Mouse (Mus musculus): ENCODE data around the gene Dmrtb1. TPM values are rescaled to one million over a fixed set of nuclear protein-coding genes. Genes with fewer than 3 reads are reported as not detected.

Gene Dmrtb1
- total RNA-seq, 2 experiments from 2014 or later, result 0.27 to 0.44 TPM

- TF ChIP-seq CTCF (IDR thresholded peaks at IDR 0.05), result no peak
- Histone ChIP-seq H3K4me3 (no peak overlapping the region), H3K27ac (no peak overlapping the region)
- no peak for DNase-seq (ENCODE audit: extremely low spot score in 1 of 2, low spot score in 2 of 2)
- intact Hi-C loops (cut with DNase I), result loop anchor here (5.0 kb wide), 1 partner anchor 149 kb away; no protein-coding TSS in a partner anchor
Observed at GRCm38 (mm10) chr4:107636099-107636498, 47.9 kb downstream of the Dmrtb1 start.

GRCm38 (mm10) chr4:107634631-107635030, 49.4 kb downstream of the Dmrtb1 start:
- no peak for DNase-seq (ENCODE audit: extremely low spot score in 1 of 2, low spot score in 2 of 2)
- H3K27ac ChIP-seq, result no peak overlapping the region
- intact Hi-C loops (cut with DNase I), result loop anchor here (5.0 kb wide), 1 partner anchor 147 kb away; no protein-coding TSS in a partner anchor
- TF ChIP-seq CTCF (IDR thresholded peaks at IDR 0.05), result no peak
- H3K4me3 ChIP-seq, result no peak overlapping the region

- intact Hi-C loops (cut with DNase I), result no loop called here
- Histone ChIP-seq H3K27ac (no peak overlapping the region), H3K4me3 (no peak overlapping the region)
- no peak for DNase-seq (ENCODE audit: extremely low spot score in 1 of 2, low spot score in 2 of 2)
- TF ChIP-seq CTCF (IDR thresholded peaks at IDR 0.05), result no peak
Observed at GRCm38 (mm10) chr4:107628921-107629411, 55.1 kb downstream of the Dmrtb1 start.

- no peak overlapping the region for H3K27ac ChIP-seq
- TF ChIP-seq CTCF (IDR thresholded peaks at IDR 0.05), result no peak
- DNase-seq (ENCODE audit: extremely low spot score in 1 of 2, low spot score in 2 of 2), result no peak
- H3K4me3 ChIP-seq, result no peak overlapping the region
- intact Hi-C loops (cut with DNase I), result no loop called here
Observed at GRCm38 (mm10) chr4:107628226-107628625, 55.8 kb downstream of the Dmrtb1 start.

Small RNAs within 50 kb of the gene (microRNA-seq; reads per million reads assigned to microRNA genes)
- gene Gm25123, result 0 reads per million in 2 experiments

Other genes starting within 250 kb of the Dmrtb1 start
- 1 to 10 TPM; 1.5 to 2.9 TPM for gene Glis1, start 249.6 kb downstream of the Dmrtb1 start, total RNA-seq (2021)
- gene Lrp8, start 118.0 kb upstream of the Dmrtb1 start, total RNA-seq (2021), result 100 to 1,000 TPM in 1 of 2 experiments, 10 to 100 TPM in 1; 93.2 to 123 TPM
- gene Magoh, start 195.5 kb upstream of the Dmrtb1 start, total RNA-seq (2021), result 10 to 100 TPM; 33.9 to 41.7 TPM
- gene 0610037L13Rik, start 205.6 kb upstream of the Dmrtb1 start, total RNA-seq (2021), result 10 to 100 TPM; 56.6 to 62.9 TPM
- 1 to 10 TPM; 4.3 to 7.6 TPM for gene Cpt2, start 239.4 kb upstream of the Dmrtb1 start, total RNA-seq (2021)

Data from left cerebral cortex, adult 2 months (tissue).